27 mouse cellular contexts compared by ENCODE assay signal in the genomic region with DNA sequence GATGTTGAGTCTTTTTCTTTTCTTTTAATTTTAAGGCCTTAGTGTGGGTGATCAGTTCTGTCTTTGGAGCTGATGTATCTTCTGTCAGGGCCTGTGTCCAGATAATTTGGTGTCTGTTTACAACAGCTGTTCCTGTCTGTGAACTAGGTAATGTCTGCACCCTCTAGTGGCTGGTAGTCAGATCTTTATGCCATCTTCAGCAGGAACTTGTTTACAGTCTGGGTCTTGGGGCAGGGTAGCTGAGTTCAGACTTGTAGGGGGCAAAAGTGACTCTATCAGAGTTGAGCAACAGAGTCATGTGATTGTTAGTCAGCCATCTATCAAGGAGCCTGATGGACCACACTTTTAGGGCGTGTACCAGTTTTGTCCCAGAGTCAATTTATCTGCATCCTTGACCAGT. TPM values are rescaled to one million over a fixed set of nuclear protein-coding genes. Genes with fewer than 3 reads are reported as not detected.
DNase-seq lines count a peak whose midpoint lies in the region; ATAC-seq and TF ChIP-seq lines count a peak whose summit lies in the region.
"Not testable (repeated sequence)": the region's sequence is repeated elsewhere in the genome, so short reads cannot be mapped to it uniquely, and the experiment has no call there.
"Had no signal": no experiment of that assay in that cellular context is flagged by ENCODE, and none has a peak within 500 bp of the region (broad histone marks: within the 10 kb centered on the region; RNA-seq: fewer than 3 reads in every experiment).

No protein-coding gene starts in this region.

- WGBS in hindbrain, embryonic 11.5 days: no CpG with 5 or more reads among the region's 1 CpGs
- no CpG with 5 or more reads among the region's 1 CpGs for WGBS in intestine, postnatal 0 days
- WGBS in kidney, postnatal 0 days: no CpG with 5 or more reads among the region's 1 CpGs
- no CpG with 5 or more reads among the region's 1 CpGs for WGBS in lung, postnatal 0 days
- WGBS in midbrain, embryonic 11.5 days: no CpG with 5 or more reads among the region's 1 CpGs
- WGBS in neural tube, embryonic 14.5 days: no CpG with 5 or more reads among the region's 1 CpGs

- not testable (repeated sequence) for H3K27me3 ChIP-seq in hindbrain, embryonic 11.5 days (ENCODE audit: control insufficient read depth, insufficient read depth, low read length); intestine, postnatal 0 days (replicated peaks; ENCODE audit: control insufficient read depth, insufficient read depth, low read length); kidney, postnatal 0 days (ENCODE audit: insufficient read depth, low read length); lung, postnatal 0 days (replicated peaks; ENCODE audit: insufficient read depth, low read length); midbrain, embryonic 11.5 days (ENCODE audit: control insufficient read depth, insufficient read depth, low read length); neural tube, embryonic 14.5 days (ENCODE audit: control insufficient read depth, insufficient read depth, low read length)

- H3K4me3 ChIP-seq in hindbrain, embryonic 11.5 days (ENCODE audit: low read depth, low read length); intestine, postnatal 0 days (ENCODE audit: low read depth, low read length); kidney, postnatal 0 days (replicated peaks; ENCODE audit: low read depth, low read length); lung, postnatal 0 days (ENCODE audit: low read depth, low read length); midbrain, embryonic 11.5 days (ENCODE audit: low read depth, low read length); neural tube, embryonic 14.5 days (ENCODE audit: low read depth, low read length): not testable (repeated sequence)

- not testable (repeated sequence) for TF ChIP-seq EP300 in lung, postnatal 0 days (IDR thresholded peaks at IDR 0.05)

- TF ChIP-seq CTCF in intestine, postnatal 0 days (IDR thresholded peaks at IDR 0.05; ENCODE audit: low read depth); kidney, postnatal 0 days (IDR thresholded peaks at IDR 0.05; ENCODE audit: low read depth); lung, postnatal 0 days (IDR thresholded peaks at IDR 0.05): not testable (repeated sequence)

- not testable (repeated sequence) for H3K36me3 ChIP-seq in hindbrain, embryonic 11.5 days (ENCODE audit: control insufficient read depth, insufficient read depth, low read length); intestine, postnatal 0 days (ENCODE audit: control insufficient read depth, insufficient read depth); kidney, postnatal 0 days (ENCODE audit: insufficient read depth, low read length); lung, postnatal 0 days (ENCODE audit: insufficient read depth, low read length); midbrain, embryonic 11.5 days (ENCODE audit: control insufficient read depth, insufficient read depth, low read length); neural tube, embryonic 14.5 days (ENCODE audit: control insufficient read depth, insufficient read depth, low read length)

- H3K9ac ChIP-seq in hindbrain, embryonic 11.5 days (ENCODE audit: low read depth, low read length); intestine, postnatal 0 days (ENCODE audit: low read depth, low read length); kidney, postnatal 0 days (ENCODE audit: low read depth, low read length); lung, postnatal 0 days (replicated peaks; ENCODE audit: low read depth); midbrain, embryonic 11.5 days (ENCODE audit: low read length); neural tube, embryonic 14.5 days (replicated peaks; ENCODE audit: low read depth, low read length): not testable (repeated sequence)

- H3K4me2 ChIP-seq in hindbrain, embryonic 11.5 days (replicated peaks; ENCODE audit: low read depth, low read length); intestine, postnatal 0 days (replicated peaks; ENCODE audit: low read depth); kidney, postnatal 0 days (ENCODE audit: low read length); lung, postnatal 0 days (replicated peaks; ENCODE audit: low read depth, low read length); midbrain, embryonic 11.5 days; neural tube, embryonic 14.5 days (ENCODE audit: low read depth, low read length): not testable (repeated sequence)

- not testable (repeated sequence) for DNase-seq in hindbrain, embryonic 11.5 days (ENCODE audit: low spot score); kidney, postnatal 0 days (ENCODE audit: low spot score); lung, postnatal 0 days (ENCODE audit: low spot score); midbrain, embryonic 11.5 days (ENCODE audit: low spot score, missing footprints)

- not testable (repeated sequence) for H3K27ac ChIP-seq in hindbrain, embryonic 11.5 days (ENCODE audit: low read depth, low read length); intestine, postnatal 0 days (ENCODE audit: low read depth, low read length); kidney, postnatal 0 days; lung, postnatal 0 days (ENCODE audit: low read length); midbrain, embryonic 11.5 days (ENCODE audit: low read depth, low read length); neural tube, embryonic 14.5 days (ENCODE audit: low read depth, low read length)

- H3K9me3 ChIP-seq in hindbrain, embryonic 11.5 days (ENCODE audit: control insufficient read depth, low read length); intestine, postnatal 0 days (ENCODE audit: control insufficient read depth); kidney, postnatal 0 days (replicated peaks; ENCODE audit: low read length); lung, postnatal 0 days (ENCODE audit: low read length); midbrain, embryonic 11.5 days (ENCODE audit: control insufficient read depth, low read length); neural tube, embryonic 14.5 days (ENCODE audit: control insufficient read depth, low read length): not testable (repeated sequence)

- peak; percentile 27; the same call in 1 of the 2 replicates for ATAC-seq in granulocyte monocyte progenitor cell, adult 5-6 weeks (replicated peaks; ENCODE audit: poor library complexity, severe bottlenecking)
- ATAC-seq in hindbrain, embryonic 11.5 days (ENCODE audit: low FRiP score): peak; percentile 54; the same call in 1 of the 2 replicates
- ATAC-seq in intestine, postnatal 0 days: peak; percentile 87
- peak; percentile 66; the same call in 1 of the 2 replicates for ATAC-seq in kidney, postnatal 0 days (replicated peaks; ENCODE audit: low FRiP score, low read depth)
- peak; percentile 43; the same call in 1 of the 2 replicates for ATAC-seq in lung, postnatal 0 days
- peak; percentile 22; the same call in 1 of the 2 replicates for ATAC-seq in midbrain, embryonic 11.5 days (ENCODE audit: low FRiP score)
- ATAC-seq in neural tube, embryonic 14.5 days (ENCODE audit: low read depth): peak; percentile 24; the same call in 1 of the 2 replicates

- not testable (repeated sequence) for H3K4me1 ChIP-seq in hindbrain, embryonic 11.5 days (replicated peaks; ENCODE audit: control insufficient read depth, insufficient read depth, low read length); intestine, postnatal 0 days (replicated peaks; ENCODE audit: control insufficient read depth, insufficient read depth, low read length); kidney, postnatal 0 days (replicated peaks; ENCODE audit: insufficient read depth, low read length); lung, postnatal 0 days (ENCODE audit: insufficient read depth, low read depth, low read length); midbrain, embryonic 11.5 days (ENCODE audit: control insufficient read depth, insufficient read depth, low read length); neural tube, embryonic 14.5 days (ENCODE audit: control insufficient read depth, insufficient read depth, low read length)

RNA-seq across cellular contexts. Expression of a gene that starts 20.7 kb away (rescaled TPM):
- total RNA-seq in granulocyte monocyte progenitor cell, adult 5-6 weeks (2014; fragmentation: Nextera tagmentation): not detected in 2 replicates
- not detected in 2 replicates for total RNA-seq in granulocyte monocyte progenitor cell, adult 5-6 weeks (2017)
- polyA plus RNA-seq in hindbrain, embryonic 11.5 days (2014; fragmentation: Nextera tagmentation; extraction: Ambion mirVana): not detected in 2 replicates
- polyA plus RNA-seq in intestine, postnatal 0 days (2015; fragmentation: Nextera tagmentation; extraction: Ambion mirVana): 0.17 and 0.21 TPM in 2 replicates
- polyA plus RNA-seq in kidney, postnatal 0 days (2015; fragmentation: Nextera tagmentation; extraction: Ambion mirVana): not detected in 2 replicates
- 0.08 TPM in 1 of 2 replicates, not detected in the other for polyA plus RNA-seq in lung, postnatal 0 days (2015; fragmentation: Nextera tagmentation; extraction: Ambion mirVana)
- polyA plus RNA-seq in midbrain, embryonic 11.5 days (2014; fragmentation: Nextera tagmentation; extraction: Ambion mirVana): not detected in 2 replicates
- not detected in 2 replicates for polyA plus RNA-seq in neural tube, embryonic 14.5 days (2014; fragmentation: Nextera tagmentation; extraction: Ambion mirVana)
- total RNA-seq: gastrocnemius, adult 18-20 months; MEL had no signal
- polyA plus RNA-seq: C2C12; CD4-positive, CD25-positive, alpha-beta regulatory T cell, adult 4 months; cortical plate, adult 2 months; embryonic facial prominence, embryonic 10.5 days; embryonic facial prominence, embryonic 13.5 days; erythroblast, embryonic 14.5 days; forebrain, embryonic 15.5 days; heart, embryonic 11.5 days; heart, embryonic 14.5 days; hindbrain, embryonic 15.5 days had no signal

RNA-seq across cellular contexts. Expression of a gene that starts 36.3 kb away (rescaled TPM):
- total RNA-seq in granulocyte monocyte progenitor cell, adult 5-6 weeks (2014; fragmentation: Nextera tagmentation): not detected in 2 replicates
- total RNA-seq in granulocyte monocyte progenitor cell, adult 5-6 weeks (2017): not detected in 2 replicates
- not detected in 2 replicates for polyA plus RNA-seq in hindbrain, embryonic 11.5 days (2014; fragmentation: Nextera tagmentation; extraction: Ambion mirVana)
- polyA plus RNA-seq in intestine, postnatal 0 days (2015; fragmentation: Nextera tagmentation; extraction: Ambion mirVana): 13.3 and 14.1 TPM in 2 replicates
- polyA plus RNA-seq in kidney, postnatal 0 days (2015; fragmentation: Nextera tagmentation; extraction: Ambion mirVana): 0.13 and 0.19 TPM in 2 replicates
- 0.19 and 0.25 TPM in 2 replicates for polyA plus RNA-seq in lung, postnatal 0 days (2015; fragmentation: Nextera tagmentation; extraction: Ambion mirVana)
- polyA plus RNA-seq in midbrain, embryonic 11.5 days (2014; fragmentation: Nextera tagmentation; extraction: Ambion mirVana): not detected in 2 replicates
- polyA plus RNA-seq in neural tube, embryonic 14.5 days (2014; fragmentation: Nextera tagmentation; extraction: Ambion mirVana): not detected in 2 replicates
- total RNA-seq: adrenal gland, adult 2 months; adrenal gland, postnatal 14 days; adrenal gland, postnatal 4 days; gastrocnemius, adult 18-20 months; gastrocnemius, postnatal 10 days; gastrocnemius, postnatal 36 days; MEL had no signal
- polyA plus RNA-seq: C2C12; CD4-positive, CD25-positive, alpha-beta regulatory T cell, adult 4 months; cerebellum, adult 2 months; cortical plate, adult 2 months; embryonic facial prominence, embryonic 10.5 days; embryonic facial prominence, embryonic 13.5 days; erythroblast, embryonic 14.5 days; forebrain, embryonic 12.5 days; forebrain, embryonic 15.5 days; hindbrain, embryonic 12.5 days; hindbrain, embryonic 15.5 days had no signal

Comparison
In these comparisons a context has a peak if more than half of its experiments do, and no peak if none do; other contexts are left out.
1. ATAC-seq: peak in every context shown above with its lines; median percentile 87 in intestine, postnatal 0 days; 66 in kidney, postnatal 0 days; 54 in hindbrain, embryonic 11.5 days; 43 in lung, postnatal 0 days; 27 in granulocyte monocyte progenitor cell, adult 5-6 weeks; 24 in neural tube, embryonic 14.5 days; 22 in midbrain, embryonic 11.5 days.
2. RNA of a gene that starts 36.3 kb away (polyA plus RNA-seq): 13.3 to 14.1 TPM in intestine, postnatal 0 days; 0.19 to 0.25 TPM in lung, postnatal 0 days, 0.13 to 0.19 TPM in kidney, postnatal 0 days, not detected in midbrain, embryonic 11.5 days, not detected in hindbrain, embryonic 11.5 days and not detected in neural tube, embryonic 14.5 days; every median in the first group is over 10 times any median in the second.